Mouse (Mus musculus): ENCODE results near the gene Lmna. TPM values are rescaled to one million over a fixed set of nuclear protein-coding genes. Genes with fewer than 3 reads are reported as not detected.

The Lmna gene
- polyA plus RNA-seq, 1 experiment from 2014 or later: 57.7 TPM

DNA sequence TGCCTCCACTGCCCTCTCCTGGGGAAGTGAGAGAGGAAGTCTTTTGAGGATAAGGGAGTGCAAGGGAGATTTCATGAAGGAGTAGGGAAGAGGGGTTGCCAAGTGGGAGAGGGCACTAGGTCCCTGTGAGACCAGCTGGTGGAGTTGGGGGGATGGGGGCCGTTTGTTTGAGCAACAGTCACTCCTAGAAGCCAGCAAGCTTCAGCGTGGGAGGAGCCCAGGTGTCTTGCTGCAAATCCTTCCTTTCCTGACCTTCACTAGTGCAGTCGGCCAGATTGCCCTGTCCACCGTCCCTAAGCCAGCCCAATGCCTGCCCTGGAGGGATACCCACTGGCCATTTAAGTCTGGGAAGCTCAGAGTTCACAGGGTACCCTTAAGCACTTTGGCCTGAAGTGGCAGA is 1.8 kb upstream of the Lmna start:
- Histone ChIP-seq H3K27ac (peak overlapping the region; percentile 74), H3K36me3 (no peaks in the 10 kb centered on the region), H3K9me3 (no peaks in the 10 kb centered on the region), H3K4me3 (no peak overlapping the region), H3K4me1 (peaks cover 62% of the 10 kb centered on the region), H3K27me3 (ENCODE audit: insufficient read depth, poor library complexity, severe bottlenecking) (no peaks in the 10 kb centered on the region)
- WGBS: 52% methylated on average over 4 of the region's 4 CpGs
- DNase-seq (ENCODE audit: low spot score): no peak

- Histone ChIP-seq H3K4me3 (peak overlapping the region; percentile 63), H3K4me1 (peaks cover 66% of the 10 kb centered on the region), H3K36me3 (no peaks in the 10 kb centered on the region), H3K9me3 (no peaks in the 10 kb centered on the region), H3K27ac (peak overlapping the region; percentile 93), H3K27me3 (ENCODE audit: insufficient read depth, poor library complexity, severe bottlenecking) (no peaks in the 10 kb centered on the region)
- WGBS: 54% methylated on average over 13 of the region's 13 CpGs
- no peak for DNase-seq (ENCODE audit: low spot score)
These were observed 899 bp upstream of the Lmna start for GRCm38 (mm10) chr3:88510421-88511289.

DNA sequence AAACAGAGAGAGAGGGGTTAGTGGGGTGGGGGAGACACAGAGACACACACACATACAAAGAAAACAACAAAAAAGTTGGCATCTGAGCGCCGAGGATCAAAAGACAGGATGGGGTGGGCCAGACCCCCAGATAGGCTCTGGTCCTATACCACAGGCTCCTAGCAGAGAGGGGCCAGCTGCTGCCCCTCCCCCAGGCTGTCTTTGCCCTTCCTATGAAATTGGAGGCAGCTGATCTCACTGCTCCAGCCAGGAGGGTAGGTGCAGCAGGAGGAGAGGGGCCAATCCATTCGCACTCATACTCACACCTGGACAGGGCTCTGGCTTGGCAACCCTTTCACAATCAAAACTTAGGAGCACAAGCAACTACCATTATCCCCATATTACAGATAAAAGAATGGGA is 506 bp downstream of the Lmna start:
- H3K36me3 ChIP-seq: no peaks in the 10 kb centered on the region
- no peak for DNase-seq (ENCODE audit: low spot score)
- H3K4me3 ChIP-seq: peak overlapping the region; percentile 63
- WGBS: 66% methylated on average over 3 of the region's 3 CpGs
- no peaks in the 10 kb centered on the region for H3K27me3 ChIP-seq (ENCODE audit: insufficient read depth, poor library complexity, severe bottlenecking)
- peak overlapping the region; percentile 93 for H3K27ac ChIP-seq
- H3K4me1 ChIP-seq: peaks cover 65% of the 10 kb centered on the region
- no peaks in the 10 kb centered on the region for H3K9me3 ChIP-seq

- H3K4me3 ChIP-seq: no peak overlapping the region
- H3K27me3 ChIP-seq (ENCODE audit: insufficient read depth, poor library complexity, severe bottlenecking): peaks cover 13% of the 10 kb centered on the region
- 55% methylated on average over 7 of the region's 7 CpGs for WGBS
- DNase-seq (ENCODE audit: low spot score): no peak
- peaks cover 62% of the 10 kb centered on the region for H3K4me1 ChIP-seq
- no peaks in the 10 kb centered on the region for H3K9me3 ChIP-seq
- H3K36me3 ChIP-seq: no peaks in the 10 kb centered on the region
- no peak overlapping the region for H3K27ac ChIP-seq
These were observed 4.0 kb downstream of the Lmna start for GRCm38 (mm10) chr3:88505765-88506164.

- 75% methylated on average over 6 of the region's 6 CpGs for WGBS
- no peak overlapping the region for H3K27ac ChIP-seq
- H3K4me3 ChIP-seq: no peak overlapping the region
- no peak for DNase-seq (ENCODE audit: low spot score)
- peaks cover 62% of the 10 kb centered on the region for H3K4me1 ChIP-seq
- H3K36me3 ChIP-seq: no peaks in the 10 kb centered on the region
- peaks cover 13% of the 10 kb centered on the region for H3K27me3 ChIP-seq (ENCODE audit: insufficient read depth, poor library complexity, severe bottlenecking)
- H3K9me3 ChIP-seq: no peaks in the 10 kb centered on the region
These were observed 4.7 kb downstream of the Lmna start for GRCm38 (mm10) chr3:88505081-88505480.

GRCm38 (mm10) chr3:88503881-88504746 is 5.6 kb downstream of the Lmna start:
- Histone ChIP-seq H3K9me3 (no peaks in the 10 kb centered on the region), H3K4me3 (peak overlapping the region; percentile 77), H3K4me1 (peaks cover 55% of the 10 kb centered on the region), H3K27me3 (ENCODE audit: insufficient read depth, poor library complexity, severe bottlenecking) (peaks cover 13% of the 10 kb centered on the region), H3K36me3 (no peaks in the 10 kb centered on the region), H3K27ac (peak overlapping the region; percentile 54; the same call in 1 of the 2 replicates)
- 47% methylated on average over 8 of the region's 8 CpGs for WGBS
- DNase-seq (ENCODE audit: low spot score): no peak

- Histone ChIP-seq H3K4me1 (peaks cover 55% of the 10 kb centered on the region), H3K27me3 (ENCODE audit: insufficient read depth, poor library complexity, severe bottlenecking) (peaks cover 13% of the 10 kb centered on the region), H3K36me3 (no peaks in the 10 kb centered on the region; the same call in 1 of the 2 replicates), H3K9me3 (no peaks in the 10 kb centered on the region), H3K4me3 (peak overlapping the region; percentile 77), H3K27ac (peak overlapping the region; percentile 86)
- WGBS: 17% methylated on average over 4 of the region's 4 CpGs
- DNase-seq (ENCODE audit: low spot score): no peak
These were observed 6.3 kb downstream of the Lmna start for GRCm38 (mm10) chr3:88503505-88503863.

DNA sequence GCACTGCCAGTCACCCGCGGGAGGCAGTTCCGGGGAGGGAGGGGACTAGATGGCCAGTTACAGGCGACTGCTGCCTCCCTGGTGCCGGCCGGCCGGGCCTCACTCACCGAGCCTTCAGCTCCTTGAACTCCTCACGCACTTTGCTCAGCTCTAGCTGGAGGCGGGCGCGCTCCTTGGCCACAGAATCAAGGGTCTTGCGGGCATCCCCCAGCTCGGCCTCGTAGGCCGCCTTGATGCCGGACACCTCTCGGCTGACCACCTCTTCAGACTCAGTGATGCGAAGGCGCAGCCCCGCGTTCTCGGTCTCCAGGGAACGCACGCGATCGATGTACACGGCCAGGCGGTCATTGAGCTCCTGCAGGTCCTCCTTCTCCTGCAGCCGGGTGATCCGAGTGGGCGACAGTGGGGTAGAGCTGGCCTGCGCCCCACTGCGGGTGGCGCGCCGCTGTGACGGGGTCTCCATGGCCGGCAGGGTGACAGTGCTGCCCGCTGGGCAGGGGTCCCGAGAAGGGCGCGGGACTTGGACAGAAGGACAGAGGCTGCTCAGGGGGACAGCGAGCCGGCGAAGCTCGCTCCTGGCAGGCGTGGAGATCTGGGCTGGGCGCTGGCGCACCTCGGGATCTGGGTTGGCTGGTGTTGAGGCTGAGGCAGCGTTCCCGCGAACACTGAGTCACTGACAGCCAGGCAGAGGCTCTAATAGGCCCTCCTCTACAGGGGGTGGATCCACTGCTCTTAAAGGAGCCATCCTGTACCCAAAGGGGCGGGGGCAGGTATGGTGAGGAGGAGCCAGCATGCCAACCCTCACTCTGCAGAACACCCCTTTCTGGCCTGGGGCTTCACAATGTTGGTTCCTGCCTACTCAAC is 6.9 kb downstream of the Lmna start:
- under 1% methylated on average over 55 of the region's 55 CpGs for WGBS
- peak; percentile 96 for DNase-seq (ENCODE audit: low spot score)
- H3K4me1 ChIP-seq: peaks cover 55% of the 10 kb centered on the region
- no peaks in the 10 kb centered on the region for H3K9me3 ChIP-seq
- peak overlapping the region; percentile 77 for H3K4me3 ChIP-seq
- peak overlapping the region; percentile 86 for H3K27ac ChIP-seq
- H3K27me3 ChIP-seq (ENCODE audit: insufficient read depth, poor library complexity, severe bottlenecking): peaks cover 13% of the 10 kb centered on the region
- H3K36me3 ChIP-seq: no peaks in the 10 kb centered on the region; the same call in 1 of the 2 replicates

- peak overlapping the region; percentile 86 for H3K27ac ChIP-seq
- peaks cover 13% of the 10 kb centered on the region for H3K27me3 ChIP-seq (ENCODE audit: insufficient read depth, poor library complexity, severe bottlenecking)
- H3K9me3 ChIP-seq: no peaks in the 10 kb centered on the region
- H3K36me3 ChIP-seq: no peaks in the 10 kb centered on the region; the same call in 1 of the 2 replicates
- DNase-seq (ENCODE audit: low spot score): no peak
- peaks cover 52% of the 10 kb centered on the region for H3K4me1 ChIP-seq
- H3K4me3 ChIP-seq: peak overlapping the region; percentile 77
- WGBS: 11% methylated on average over 11 of the region's 11 CpGs
These were observed 7.7 kb downstream of the Lmna start for GRCm38 (mm10) chr3:88502031-88502571.

GRCm38 (mm10) chr3:88501366-88502030 is 8.3 kb downstream of the Lmna start:
- Histone ChIP-seq H3K27me3 (ENCODE audit: insufficient read depth, poor library complexity, severe bottlenecking) (peaks cover 13% of the 10 kb centered on the region), H3K36me3 (no peaks in the 10 kb centered on the region; the same call in 1 of the 2 replicates), H3K4me1 (peaks cover 52% of the 10 kb centered on the region), H3K9me3 (no peaks in the 10 kb centered on the region), H3K27ac (peak overlapping the region; percentile 86), H3K4me3 (peak overlapping the region; percentile 77)
- DNase-seq (ENCODE audit: low spot score): no peak
- WGBS: 51% methylated on average over 6 of the region's 6 CpGs

- no peaks in the 10 kb centered on the region for H3K9me3 ChIP-seq
- H3K27me3 ChIP-seq (ENCODE audit: insufficient read depth, poor library complexity, severe bottlenecking): peaks cover 13% of the 10 kb centered on the region
- H3K4me3 ChIP-seq: peak overlapping the region; percentile 77
- H3K36me3 ChIP-seq: no peaks in the 10 kb centered on the region; the same call in 1 of the 2 replicates
- WGBS: 50% methylated on average over 4 of the region's 4 CpGs
- peaks cover 56% of the 10 kb centered on the region for H3K4me1 ChIP-seq
- no peak overlapping the region; the same call in 1 of the 2 replicates for H3K27ac ChIP-seq
- DNase-seq (ENCODE audit: low spot score): no peak
These were observed 8.9 kb downstream of the Lmna start for GRCm38 (mm10) chr3:88500655-88501365.

Data from heart, embryonic 10.5 days (tissue).